ENCODE assay signal across 8 mouse cellular contexts in the genomic region with DNA sequence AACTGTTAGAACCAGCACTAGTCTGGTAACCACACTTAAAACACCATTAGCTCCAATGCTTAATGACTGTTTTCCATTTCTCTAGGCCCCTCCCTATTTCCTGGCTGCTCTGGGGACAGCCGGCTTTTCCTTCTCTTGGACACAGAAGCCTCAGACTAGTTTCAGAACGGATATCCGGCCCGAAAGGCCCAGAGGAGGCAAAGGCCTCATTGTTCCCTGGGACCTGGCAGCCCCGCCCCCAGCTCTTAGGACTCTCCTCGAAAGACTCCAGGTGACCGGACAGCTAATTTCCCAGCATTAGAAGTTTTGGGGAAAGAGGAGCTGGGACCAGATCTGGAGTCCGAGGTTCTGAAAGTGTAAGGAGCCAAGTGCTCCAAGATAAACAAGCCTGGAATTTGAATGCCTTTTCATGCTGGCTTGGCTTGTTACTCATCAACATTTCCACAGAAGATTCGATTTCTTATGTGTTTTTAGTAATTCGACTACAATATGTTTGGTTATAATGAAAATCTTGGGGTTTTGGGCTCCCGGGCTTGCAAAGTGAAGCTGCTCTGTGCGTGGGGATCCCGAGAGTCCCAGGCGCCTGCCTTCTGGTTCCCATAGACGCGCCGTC. TPM values are rescaled to one million over a fixed set of nuclear protein-coding genes. Genes with fewer than 3 reads are reported as not detected.
DNase-seq lines count a peak whose midpoint lies in the region; ATAC-seq lines count a peak whose summit lies in the region.

No protein-coding gene starts in this region.

- peaks cover 3% of the 10 kb centered on the region for H3K4me1 ChIP-seq in embryonic facial prominence, embryonic 14.5 days (ENCODE audit: control insufficient read depth, insufficient read depth, low read length)
- H3K4me1 ChIP-seq in heart, embryonic 12.5 days (replicated peaks), result peaks cover 14% of the 10 kb centered on the region
- peaks cover 19% of the 10 kb centered on the region for H3K4me1 ChIP-seq in kidney, embryonic 16.5 days (ENCODE audit: insufficient read depth, low read length)
- H3K4me1 ChIP-seq in liver, embryonic 16.5 days (ENCODE audit: control insufficient read depth, low read depth, low read length), result peaks cover 36% of the 10 kb centered on the region
- peaks cover 21% of the 10 kb centered on the region for H3K4me1 ChIP-seq in neural tube, embryonic 15.5 days

- H3K27me3 ChIP-seq in embryonic facial prominence, embryonic 14.5 days (replicated peaks; ENCODE audit: control insufficient read depth, insufficient read depth, low read length), result no peaks in the 10 kb centered on the region
- H3K27me3 ChIP-seq in heart, embryonic 12.5 days (replicated peaks), result no peaks in the 10 kb centered on the region
- H3K27me3 ChIP-seq in kidney, embryonic 16.5 days (ENCODE audit: insufficient read depth, low read length), result no peaks in the 10 kb centered on the region
- H3K27me3 ChIP-seq in liver, embryonic 16.5 days (ENCODE audit: control insufficient read depth, insufficient read depth, low read depth, low read length), result peaks cover 3% of the 10 kb centered on the region; the same call in 1 of the 2 replicates
- H3K27me3 ChIP-seq in neural tube, embryonic 15.5 days (replicated peaks), result no peaks in the 10 kb centered on the region

- H3K9ac ChIP-seq in embryonic facial prominence, embryonic 14.5 days (ENCODE audit: low read depth, low read length), result peak overlapping the region; percentile 76
- peak overlapping the region; percentile 87 for H3K9ac ChIP-seq in heart, embryonic 12.5 days
- peak overlapping the region; percentile 78 for H3K9ac ChIP-seq in kidney, embryonic 16.5 days (replicated peaks; ENCODE audit: low read length)
- H3K9ac ChIP-seq in liver, embryonic 16.5 days (ENCODE audit: low read depth, low read length), result peak overlapping the region; percentile 97
- H3K9ac ChIP-seq in neural tube, embryonic 15.5 days (replicated peaks), result peak overlapping the region; percentile 76

- no peaks in the 10 kb centered on the region for H3K9me3 ChIP-seq in embryonic facial prominence, embryonic 14.5 days (ENCODE audit: control insufficient read depth, low read length)
- H3K9me3 ChIP-seq in heart, embryonic 12.5 days (replicated peaks), result no peaks in the 10 kb centered on the region
- H3K9me3 ChIP-seq in kidney, embryonic 16.5 days (ENCODE audit: low read length), result no peaks in the 10 kb centered on the region
- H3K9me3 ChIP-seq in liver, embryonic 16.5 days (replicated peaks; ENCODE audit: control insufficient read depth, low read length), result no peaks in the 10 kb centered on the region
- H3K9me3 ChIP-seq in neural tube, embryonic 15.5 days (replicated peaks), result no peaks in the 10 kb centered on the region

- 5% methylated on average over 17 of the region's 17 CpGs for WGBS in embryonic facial prominence, embryonic 14.5 days
- WGBS in heart, embryonic 12.5 days, result 9% methylated on average over 17 of the region's 17 CpGs
- WGBS in kidney, embryonic 16.5 days, result 5% methylated on average over 17 of the region's 17 CpGs
- 6% methylated on average over 17 of the region's 17 CpGs for WGBS in liver, embryonic 16.5 days (ENCODE audit: insufficient replicate concordance)
- 4% methylated on average over 17 of the region's 17 CpGs for WGBS in neural tube, embryonic 15.5 days

- no peak for ATAC-seq in embryonic facial prominence, embryonic 14.5 days (ENCODE audit: low read depth)
- peak; percentile 56 for ATAC-seq in heart, embryonic 12.5 days (ENCODE audit: insufficient number of reproducible peaks, low FRiP score)
- peak; percentile 55 for ATAC-seq in kidney, embryonic 16.5 days (ENCODE audit: low FRiP score, low TSS enrichment)
- ATAC-seq in liver, embryonic 16.5 days (ENCODE audit: low read depth), result peak; percentile 12; the same call in 1 of the 2 replicates
- ATAC-seq in neural tube, embryonic 15.5 days (ENCODE audit: low FRiP score), result no peak

- peak overlapping the region; percentile 89 for H3K27ac ChIP-seq in embryonic facial prominence, embryonic 14.5 days (replicated peaks; ENCODE audit: low read depth, low read length)
- H3K27ac ChIP-seq in heart, embryonic 12.5 days (ENCODE audit: poor library complexity, severe bottlenecking), result peak overlapping the region; percentile 96
- peak overlapping the region; percentile 96 for H3K27ac ChIP-seq in kidney, embryonic 16.5 days (ENCODE audit: low read length)
- H3K27ac ChIP-seq in liver, embryonic 16.5 days (ENCODE audit: low read length), result peak overlapping the region; percentile 97
- H3K27ac ChIP-seq in neural tube, embryonic 15.5 days (replicated peaks), result peak overlapping the region; percentile 94

- DNase-seq in 416B (ENCODE audit: low read depth), result peak; percentile 85
- peak; percentile 78 for DNase-seq in adrenal gland, postnatal 14 days
- peak; percentile 72 for DNase-seq in embryonic facial prominence, embryonic 14.5 days (ENCODE audit: low spot score)
- DNase-seq in thymus, postnatal 25 days, result peak; percentile 24

- peak overlapping the region; percentile 67 for H3K4me3 ChIP-seq in embryonic facial prominence, embryonic 14.5 days (ENCODE audit: low read depth, low read length)
- peak overlapping the region; percentile 92 for H3K4me3 ChIP-seq in heart, embryonic 12.5 days
- H3K4me3 ChIP-seq in kidney, embryonic 16.5 days (ENCODE audit: low read length), result peak overlapping the region; percentile 86
- peak overlapping the region; percentile 92 for H3K4me3 ChIP-seq in liver, embryonic 16.5 days (ENCODE audit: low read depth, low read length)
- H3K4me3 ChIP-seq in neural tube, embryonic 15.5 days (replicated peaks), result peak overlapping the region; percentile 87

- no peaks in the 10 kb centered on the region for H3K36me3 ChIP-seq in embryonic facial prominence, embryonic 14.5 days (ENCODE audit: control insufficient read depth, insufficient read depth, low read length)
- no peaks in the 10 kb centered on the region for H3K36me3 ChIP-seq in heart, embryonic 12.5 days
- no peaks in the 10 kb centered on the region for H3K36me3 ChIP-seq in kidney, embryonic 16.5 days (ENCODE audit: insufficient read depth, low read length)
- no peaks in the 10 kb centered on the region for H3K36me3 ChIP-seq in liver, embryonic 16.5 days (ENCODE audit: control insufficient read depth, insufficient read depth)
- no peaks in the 10 kb centered on the region for H3K36me3 ChIP-seq in neural tube, embryonic 15.5 days

- peak overlapping the region; percentile 81 for H3K4me2 ChIP-seq in embryonic facial prominence, embryonic 14.5 days (ENCODE audit: low read depth, low read length)
- peak overlapping the region; percentile 80 for H3K4me2 ChIP-seq in heart, embryonic 12.5 days
- H3K4me2 ChIP-seq in kidney, embryonic 16.5 days (replicated peaks; ENCODE audit: low read depth, low read length), result peak overlapping the region; percentile 89
- H3K4me2 ChIP-seq in liver, embryonic 16.5 days (ENCODE audit: low read depth, low read length), result peak overlapping the region; percentile 99
- peak overlapping the region; percentile 67 for H3K4me2 ChIP-seq in neural tube, embryonic 15.5 days

RNA-seq across cellular contexts. Expression of gene Grk5, which starts 0.3 kb away (rescaled TPM):
- total RNA-seq in adrenal gland, postnatal 14 days (2021), result 16.5 and 16.6 TPM in 2 replicates
- 2.2 and 2.8 TPM in 2 replicates for polyA plus RNA-seq in embryonic facial prominence, embryonic 14.5 days (2014; fragmentation: Nextera tagmentation; extraction: Ambion mirVana)
- 4.7 and 5.1 TPM in 2 replicates for polyA plus RNA-seq in heart, embryonic 12.5 days (2016; fragmentation: Nextera tagmentation; extraction: Ambion mirVana)
- 2.7 TPM in 2 replicates for polyA plus RNA-seq in kidney, embryonic 16.5 days (2015; fragmentation: Nextera tagmentation; extraction: Ambion mirVana)
- 0.56 and 0.72 TPM in 2 replicates for polyA plus RNA-seq in liver, embryonic 16.5 days (2015; fragmentation: Nextera tagmentation; extraction: Ambion mirVana)
- 2.6 and 2.8 TPM in 2 replicates for polyA plus RNA-seq in neural tube, embryonic 15.5 days (2015; fragmentation: Nextera tagmentation; extraction: Ambion mirVana)

RNA-seq across cellular contexts. Expression of gene Prdx3, which starts 14.9 kb away (rescaled TPM):
- 509 and 525 TPM in 2 replicates for total RNA-seq in adrenal gland, postnatal 14 days (2021)
- polyA plus RNA-seq in embryonic facial prominence, embryonic 14.5 days (2014; fragmentation: Nextera tagmentation; extraction: Ambion mirVana), result 121 and 123 TPM in 2 replicates
- 176 TPM in 2 replicates for polyA plus RNA-seq in heart, embryonic 12.5 days (2016; fragmentation: Nextera tagmentation; extraction: Ambion mirVana)
- polyA plus RNA-seq in kidney, embryonic 16.5 days (2015; fragmentation: Nextera tagmentation; extraction: Ambion mirVana), result 136 and 150 TPM in 2 replicates
- 326 and 354 TPM in 2 replicates for polyA plus RNA-seq in liver, embryonic 16.5 days (2015; fragmentation: Nextera tagmentation; extraction: Ambion mirVana)
- 132 and 133 TPM in 2 replicates for polyA plus RNA-seq in neural tube, embryonic 15.5 days (2015; fragmentation: Nextera tagmentation; extraction: Ambion mirVana)

RNA-seq across cellular contexts. Expression of gene Sfxn4, which starts 27.9 kb away (rescaled TPM):
- total RNA-seq in adrenal gland, postnatal 14 days (2021), result 4.3 and 5.6 TPM in 2 replicates
- polyA plus RNA-seq in embryonic facial prominence, embryonic 14.5 days (2014; fragmentation: Nextera tagmentation; extraction: Ambion mirVana), result 8.4 and 10.1 TPM in 2 replicates
- polyA plus RNA-seq in heart, embryonic 12.5 days (2016; fragmentation: Nextera tagmentation; extraction: Ambion mirVana), result 7.2 and 7.4 TPM in 2 replicates
- polyA plus RNA-seq in kidney, embryonic 16.5 days (2015; fragmentation: Nextera tagmentation; extraction: Ambion mirVana), result 8.6 and 8.9 TPM in 2 replicates
- polyA plus RNA-seq in liver, embryonic 16.5 days (2015; fragmentation: Nextera tagmentation; extraction: Ambion mirVana), result 0.76 and 0.81 TPM in 2 replicates
- polyA plus RNA-seq in neural tube, embryonic 15.5 days (2015; fragmentation: Nextera tagmentation; extraction: Ambion mirVana), result 11.0 and 13.0 TPM in 2 replicates

Comparison
In these comparisons a context has a peak if more than half of its experiments do, and no peak if none do; other contexts are left out.
1. DNase-seq: peak in every context shown above with its lines; median percentile 85 in 416B; 78 in adrenal gland, postnatal 14 days; 72 in embryonic facial prominence, embryonic 14.5 days; 24 in thymus, postnatal 25 days.
2. ATAC-seq: peak in heart, embryonic 12.5 days (single experiment), kidney, embryonic 16.5 days (single experiment) and liver, embryonic 16.5 days (single experiment); none in embryonic facial prominence, embryonic 14.5 days (single experiment) and neural tube, embryonic 15.5 days (single experiment).
3. Peak in every context shown above with its lines, with median percentiles within 50 percentile points of each other: H3K27ac ChIP-seq, H3K4me2 ChIP-seq, H3K4me3 ChIP-seq and H3K9ac ChIP-seq.